ENCODE assay signal across 23 mouse cellular contexts in genomic region chrX:101263892-101264291, GRCm38 (mm10). TPM values are rescaled to one million over a fixed set of nuclear protein-coding genes. Genes with fewer than 3 reads are reported as not detected.
"Had no signal": no experiment of that assay in that cellular context is flagged by ENCODE, and none has a peak within 500 bp of the region (broad histone marks: within the 10 kb centered on the region; RNA-seq: fewer than 3 reads in every experiment).

Gm614 (minus strand) TSS chrX:101263992.

- H3K9ac ChIP-seq: liver, embryonic 15.5 days; liver, postnatal 0 days; lung, embryonic 15.5 days; midbrain, embryonic 13.5 days; neural tube, embryonic 12.5 days; stomach, embryonic 15.5 days had no signal

- DNase-seq: liver, postnatal 0 days; lung, adult 2 months; lung, postnatal 14 days; lung, postnatal 36 days; retina, postnatal 1 day; right cerebral cortex, adult 18-20 months; right cerebral cortex, postnatal 25 days; right cerebral cortex, postnatal 4 days; thymus, adult 2 months; thymus, postnatal 25 days; thymus, postnatal 4 days had no signal

- H3K27ac ChIP-seq: liver, embryonic 15.5 days; lung, embryonic 15.5 days; macrophage; midbrain, embryonic 13.5 days; neural tube, embryonic 12.5 days; stomach, embryonic 15.5 days; stomach, postnatal 0 days had no signal

- H3K36me3 ChIP-seq: lung, embryonic 15.5 days; midbrain, embryonic 13.5 days; neural tube, embryonic 12.5 days; stomach, embryonic 15.5 days had no signal

- ATAC-seq: liver, postnatal 0 days; lung, postnatal 0 days; midbrain, embryonic 13.5 days; midbrain, embryonic 16.5 days had no signal

- H3K27me3 ChIP-seq: lung, embryonic 15.5 days; neural tube, embryonic 12.5 days; stomach, embryonic 15.5 days had no signal

- H3K4me1 ChIP-seq: neural tube, embryonic 12.5 days had no signal

- H3K4me3 ChIP-seq: liver, embryonic 15.5 days; lung, embryonic 15.5 days; megakaryocyte, embryonic 14.5 days; midbrain, embryonic 13.5 days; neural tube, embryonic 12.5 days; stomach, embryonic 15.5 days had no signal

- H3K4me2 ChIP-seq: liver, embryonic 15.5 days; lung, embryonic 15.5 days; midbrain, embryonic 11.5 days; midbrain, embryonic 13.5 days; neural tube, embryonic 12.5 days; stomach, embryonic 15.5 days had no signal

- H3K9me3 ChIP-seq: liver, embryonic 15.5 days; lung, embryonic 15.5 days; megakaryocyte, embryonic 14.5 days; midbrain, embryonic 13.5 days; neural tube, embryonic 12.5 days; stomach, embryonic 15.5 days had no signal

RNA-seq across cellular contexts. Expression of gene Gm614, which starts in this region (rescaled TPM):
- polyA plus RNA-seq: liver, embryonic 15.5 days; liver, postnatal 0 days; lung, embryonic 15.5 days; midbrain, embryonic 11.5 days; midbrain, embryonic 13.5 days; midbrain, embryonic 16.5 days; neural tube, embryonic 12.5 days; neural tube, embryonic 14.5 days; stomach, embryonic 15.5 days; stomach, postnatal 0 days had no signal
